Mouse (Mus musculus): ENCODE data around the gene Podn. TPM values are rescaled to one million over a fixed set of nuclear protein-coding genes. Genes with fewer than 3 reads are reported as not detected.

Gene Podn
- polyA plus RNA-seq, 1 experiment from 2014 or later, result not detected

DNA sequence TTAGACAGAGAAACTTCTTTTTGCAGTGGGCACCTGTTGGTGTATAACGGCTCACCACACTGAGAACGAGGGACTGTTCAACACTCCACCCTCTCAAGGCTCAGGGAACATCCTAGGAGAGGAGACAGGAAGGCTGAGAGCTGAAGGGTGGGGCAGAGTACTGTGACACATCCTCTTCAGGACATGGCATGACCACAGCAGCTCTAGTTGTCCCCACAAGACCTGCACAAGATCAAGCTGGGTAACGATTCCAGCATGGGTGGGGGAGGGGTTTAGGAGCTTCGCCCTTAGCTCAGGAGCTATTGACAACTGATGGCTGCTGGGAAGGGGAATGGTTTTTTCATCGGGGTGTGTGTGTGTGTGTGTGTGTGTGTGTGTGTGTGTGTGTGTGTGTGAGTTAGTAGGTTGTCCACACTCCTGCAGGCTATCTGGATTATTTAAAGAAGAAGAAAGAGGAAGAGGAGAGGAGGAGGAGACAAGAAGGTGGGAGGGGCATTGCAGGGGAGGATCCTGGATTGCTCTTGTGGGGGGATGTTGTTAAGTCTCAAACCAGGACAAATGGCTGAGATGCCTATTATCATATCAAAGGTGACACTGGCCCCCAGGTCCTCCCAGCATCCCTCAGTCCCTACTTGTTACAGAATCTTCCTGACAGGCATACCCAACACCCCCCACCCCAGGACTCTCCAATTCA is 129.7 kb downstream of the Podn start:
- no peaks in the 10 kb centered on the region for H3K79me2 ChIP-seq (ENCODE audit: inconsistent target)
- no peaks in the 10 kb centered on the region for H3K36me3 ChIP-seq (ENCODE audit: inconsistent target)
- no peak overlapping the region for H3K4me3 ChIP-seq (ENCODE audit: inconsistent target)
- WGBS (ENCODE audit: missing documents), result 4% methylated on average over 4 of the region's 5 CpGs
- no peak overlapping the region for H3K27ac ChIP-seq

Other genes starting within 250 kb of the Podn start
- 65.8 to 103 TPM (median 66.1 TPM) in 3 replicates for gene Magoh, start 216.7 kb downstream of the Podn start, polyA plus RNA-seq (2018)
- 29.2 to 45.4 TPM (median 33.3 TPM) in 3 replicates for gene 0610037L13Rik, start 206.6 kb downstream of the Podn start, polyA plus RNA-seq (2018)
- gene Cpt2, start 172.8 kb downstream of the Podn start, polyA plus RNA-seq (2018), result 12.6 to 16.7 TPM (median 14.2 TPM) in 3 replicates
- gene Slc1a7, start 128.1 kb downstream of the Podn start, polyA plus RNA-seq (2018), result not detected in 3 replicates
- gene Scp2, start 48.6 kb upstream of the Podn start, polyA plus RNA-seq (2018), result 200 to 307 TPM (median 256 TPM) in 3 replicates
- not detected in 3 replicates for gene Echdc2, start 69.0 kb upstream of the Podn start, polyA plus RNA-seq (2018)
- not detected in 3 replicates for gene Zyg11a, start 121.6 kb upstream of the Podn start, polyA plus RNA-seq (2018)
- gene Zyg11b, start 204.7 kb upstream of the Podn start, polyA plus RNA-seq (2018), result 12.8 to 14.9 TPM (median 13.4 TPM) in 3 replicates
- gene Coa7, start 231.7 kb upstream of the Podn start, polyA plus RNA-seq (2018), result 5.8 to 26.5 TPM (median 11.3 TPM) in 3 replicates